Mouse (Mus musculus) hindbrain, embryonic 11.5 days (tissue): ENCODE measurements around the gene Gxylt2. TPM values are rescaled to one million over a fixed set of nuclear protein-coding genes. Genes with fewer than 3 reads are reported as not detected.

ENCODE experiments used
- polyA plus RNA-seq: library from polyadenylated mRNA; unstranded; fragments of >200 nt; fragmentation: Nextera tagmentation; extraction: Ambion mirVana; gene quantifications from 2 replicates; pipeline ENCODE4 v1.2.1, GENCODE M21; 2014

Gene Gxylt2
- polyA plus RNA-seq, 1 experiment from 2014 or later: 7.2 TPM

Other genes starting within 250 kb of the Gxylt2 start
- 17.1 and 18.3 TPM in 2 replicates for gene Shq1, start 33.6 kb upstream of the Gxylt2 start, polyA plus RNA-seq
- 39.9 and 46.7 TPM in 2 replicates for gene Ppp4r2, start 128.9 kb downstream of the Gxylt2 start, polyA plus RNA-seq